Mouse (Mus musculus) mouse trophoblast stem cell (cell line): ENCODE measurements around the gene E2f8.

ENCODE experiments used
- in situ Hi-C, 2 experiments: fragments of 300-500 bp; cut with MseI, MboI; formaldehyde crosslinking; loops; 2 replicates in 1 of 2; 3 replicates in 1 of 2; pipeline ENCODE4 v1.15.1; 2025

E2f8 gene

DNA sequence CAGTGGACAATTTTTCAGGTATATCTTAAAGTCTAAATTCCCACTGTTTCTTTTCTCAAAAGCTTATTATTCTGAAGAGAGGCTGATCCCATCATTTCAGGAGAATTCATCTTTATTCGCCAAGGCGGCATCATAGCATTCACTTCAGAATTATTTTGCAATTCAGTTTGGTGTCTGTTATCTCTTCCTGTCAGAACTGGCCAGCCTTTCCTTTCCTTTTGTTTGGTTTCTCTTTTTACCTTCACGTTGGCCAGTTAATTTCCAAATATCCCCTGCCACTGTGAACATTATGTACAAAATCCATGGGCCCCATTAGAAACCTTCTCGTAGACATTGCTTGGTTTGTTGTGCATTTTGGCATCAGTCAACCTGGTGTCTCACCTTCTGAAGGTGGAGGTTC, 22.0 kb downstream of the E2f8 start:
- in situ Hi-C loops = no loop called here

GRCm38 (mm10) chr7:48858257-48858656, 23.1 kb downstream of the E2f8 start:
- in situ Hi-C loops = no loop called here

- in situ Hi-C loops = no loop called here
Measured at GRCm38 (mm10) chr7:48855461-48855860, 25.9 kb downstream of the E2f8 start.

- in situ Hi-C loops = no loop called here
Measured at GRCm38 (mm10) chr7:48853496-48853895, 27.9 kb downstream of the E2f8 start.

DNA sequence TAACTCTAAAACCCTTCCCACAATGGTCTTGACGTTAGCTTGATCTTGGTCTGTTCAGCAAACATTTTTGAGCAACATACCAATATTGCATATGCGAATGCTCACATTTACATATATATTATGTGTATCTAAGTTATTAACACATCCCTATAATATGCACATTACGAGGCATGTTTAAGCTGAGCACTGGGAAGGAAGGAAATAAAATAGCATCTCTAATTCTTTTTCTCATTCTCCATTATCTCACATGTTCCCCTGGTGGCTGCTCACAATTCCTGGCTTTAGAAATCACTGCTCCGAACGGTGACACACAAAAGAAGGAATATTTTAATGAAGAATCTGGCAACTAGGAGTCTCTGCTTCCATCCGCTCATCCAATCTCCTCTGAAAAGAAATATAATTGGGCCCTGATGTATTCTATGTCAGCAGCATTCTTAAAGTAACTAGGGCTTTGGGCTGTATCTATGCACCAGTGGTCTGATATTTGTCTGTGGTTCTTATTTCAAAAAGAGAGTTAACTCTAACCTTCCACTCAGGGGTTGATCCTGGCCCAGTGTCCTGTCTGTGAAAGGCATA, 29.8 kb downstream of the E2f8 start:
- in situ Hi-C loops = no loop called here

GRCm38 (mm10) chr7:48847820-48848650, 33.4 kb downstream of the E2f8 start, which contains the start of gene Csrp3:
Gene Csrp3 (minus strand): TSS chr7:48848033.
- in situ Hi-C loops = no loop called here

GRCm38 (mm10) chr7:48846755-48847154, 34.6 kb downstream of the E2f8 start:
- in situ Hi-C loops = no loop called here

DNA sequence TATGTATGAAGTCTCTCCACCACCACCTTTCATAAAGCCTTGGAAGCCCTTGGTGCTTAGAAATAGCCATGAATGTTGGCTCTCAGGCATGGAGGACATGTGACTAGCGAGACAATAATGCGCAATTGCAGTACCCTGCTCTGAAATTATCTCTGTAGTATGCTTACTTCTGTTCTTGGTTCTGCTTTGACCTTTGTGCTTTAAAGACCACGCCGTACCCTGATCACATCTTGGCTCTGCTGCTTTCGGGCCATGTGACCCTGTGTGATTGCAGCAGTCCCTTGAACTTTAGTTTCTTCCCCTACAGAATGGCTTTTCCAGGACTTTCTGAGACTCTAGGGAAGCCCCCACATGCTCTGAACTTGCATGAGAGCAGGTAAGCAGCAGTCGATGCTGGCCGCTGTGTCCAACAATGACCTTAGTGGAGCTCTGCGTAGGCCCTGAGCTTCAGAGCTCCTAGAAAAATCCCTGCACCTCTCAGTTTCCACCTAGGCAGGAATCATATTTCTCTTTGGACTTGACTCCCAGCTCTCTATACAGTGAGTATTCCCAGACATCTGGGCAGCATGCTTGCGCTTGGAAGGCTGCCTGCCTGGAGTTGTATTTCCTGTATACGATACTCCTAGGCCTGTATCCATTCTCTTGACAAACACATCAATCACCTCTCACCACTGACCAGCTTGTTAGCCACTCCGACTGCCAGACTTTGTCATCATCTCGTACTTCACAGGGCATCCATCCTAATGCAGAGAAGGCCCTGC, 36.0 kb downstream of the E2f8 start:
- in situ Hi-C loops = no loop called here

- in situ Hi-C loops = no loop called here
Measured at GRCm38 (mm10) chr7:48843541-48843940, 37.9 kb downstream of the E2f8 start.

DNA sequence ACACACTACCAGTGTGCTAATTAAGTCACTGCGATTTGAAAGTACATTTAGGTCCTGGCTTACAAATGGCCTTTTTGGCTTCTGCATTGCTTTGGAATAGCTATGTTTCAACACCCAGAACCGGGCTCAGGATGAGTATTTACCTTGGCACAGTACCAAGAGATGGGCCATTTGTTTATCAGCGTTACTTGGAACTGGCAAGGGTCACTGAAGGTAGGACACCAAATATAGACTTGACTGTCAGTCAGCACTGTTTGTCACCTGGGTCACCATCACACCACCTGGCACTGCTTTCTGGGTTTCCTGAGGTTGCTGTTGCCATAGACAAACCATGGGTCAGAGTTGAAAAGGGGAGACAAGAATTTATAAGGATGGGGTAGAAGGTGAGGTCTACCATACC, 39.0 kb downstream of the E2f8 start:
- in situ Hi-C loops = no loop called here

GRCm38 (mm10) chr7:48841538-48841937, 39.9 kb downstream of the E2f8 start:
- in situ Hi-C loops = no loop called here

DNA sequence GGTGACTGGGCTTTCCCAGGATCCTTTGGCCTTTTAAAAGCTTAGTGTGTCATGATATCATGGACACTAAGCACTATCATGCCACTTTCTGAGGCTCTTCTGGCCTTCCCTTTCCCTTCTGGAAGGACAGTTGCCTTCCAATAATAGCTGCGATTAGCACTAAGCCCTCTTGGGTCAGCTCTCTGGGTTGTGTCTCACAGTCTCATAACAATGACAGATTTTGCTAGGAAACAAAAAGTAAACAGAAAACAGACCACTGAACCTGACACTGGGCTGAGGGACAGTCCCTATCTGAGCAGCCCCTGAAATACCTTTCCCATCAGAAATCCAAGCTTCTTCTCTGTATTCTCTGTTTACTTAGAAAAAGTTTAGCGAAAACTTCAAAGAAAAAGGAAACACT, 40.9 kb downstream of the E2f8 start:
- in situ Hi-C loops = no loop called here

GRCm38 (mm10) chr7:48838434-48838833, 43.0 kb downstream of the E2f8 start:
- in situ Hi-C loops = no loop called here

DNA sequence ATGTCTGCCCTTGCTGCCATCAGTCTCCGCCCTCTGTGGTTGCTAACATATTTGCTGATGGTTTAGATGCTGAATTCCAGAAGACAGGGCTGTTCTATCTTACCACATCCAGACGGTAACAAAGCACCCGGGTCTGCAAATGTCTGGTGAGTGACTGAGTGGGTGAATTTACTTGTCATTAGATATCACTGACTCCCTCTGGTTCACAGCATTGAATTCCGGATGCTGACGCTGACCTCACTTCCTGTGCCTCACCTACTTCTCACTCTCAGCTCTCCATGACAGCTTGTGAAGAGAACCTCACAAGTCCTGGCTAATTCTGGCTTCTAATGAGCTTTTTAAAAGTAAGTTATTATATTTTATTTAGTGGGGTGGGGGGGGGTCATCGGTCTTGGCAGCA, 44.4 kb downstream of the E2f8 start:
- in situ Hi-C loops = no loop called here

GRCm38 (mm10) chr7:48834989-48835626, 46.3 kb downstream of the E2f8 start:
- in situ Hi-C loops = no loop called here

GRCm38 (mm10) chr7:48834371-48834970, 46.9 kb downstream of the E2f8 start:
- in situ Hi-C loops = no loop called here

GRCm38 (mm10) chr7:48832735-48833134, 48.7 kb downstream of the E2f8 start:
- in situ Hi-C loops = no loop called here

DNA sequence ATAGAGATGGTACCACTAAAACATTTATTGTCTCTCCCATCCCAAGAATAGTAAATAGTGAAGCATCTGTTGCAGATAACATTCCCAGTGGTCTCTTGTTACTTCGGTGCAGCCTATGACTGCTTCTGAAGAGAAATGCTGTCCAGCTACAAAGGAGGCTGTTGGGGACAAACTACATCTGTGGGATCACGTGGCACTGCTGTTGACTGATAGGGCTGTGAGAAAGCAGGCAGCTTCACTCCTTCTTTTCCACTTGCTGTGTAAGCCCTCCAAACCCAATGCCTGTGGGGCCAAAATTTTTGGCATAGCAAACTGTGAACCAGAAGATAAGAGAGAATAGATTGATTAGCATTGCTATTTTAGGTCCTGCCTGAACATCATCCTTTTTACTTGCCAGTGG, 51.0 kb downstream of the E2f8 start:
- in situ Hi-C loops = no loop called here

DNA sequence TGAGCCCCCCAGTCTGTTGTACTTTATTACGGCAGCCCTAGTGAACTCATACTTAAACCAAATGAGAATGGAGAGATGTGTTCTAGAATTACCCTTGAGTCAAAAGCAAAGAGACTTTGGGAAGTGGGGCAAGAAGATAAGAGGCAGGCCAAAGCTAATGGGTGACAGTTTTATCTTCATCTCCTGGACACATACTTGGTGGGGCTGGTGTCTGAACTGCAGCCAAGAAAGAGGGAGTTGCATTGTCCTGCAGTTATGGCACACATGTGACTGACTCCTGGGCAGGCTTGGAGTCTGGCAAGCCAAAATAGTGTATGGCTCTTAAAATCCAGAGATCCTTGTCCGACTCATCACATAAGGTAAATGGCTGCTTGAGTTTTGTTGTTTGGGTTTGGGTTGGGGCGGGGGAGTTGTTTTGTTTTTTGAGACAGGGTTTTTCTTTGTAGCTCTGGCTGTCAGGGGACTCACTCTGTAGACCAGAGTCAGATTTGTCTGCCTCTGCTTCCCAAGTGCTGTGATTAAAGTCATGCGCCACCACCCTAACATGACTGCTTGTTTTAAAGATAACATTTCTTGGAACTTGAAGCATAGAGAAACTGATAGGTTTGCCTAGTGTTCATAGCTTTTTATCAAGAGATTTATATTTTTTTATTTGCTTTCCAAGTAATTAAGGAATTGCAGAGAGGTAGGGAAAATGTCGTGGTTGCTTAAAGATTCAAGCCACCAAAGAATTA, 52.1 kb downstream of the E2f8 start:
- in situ Hi-C loops = no loop called here

- in situ Hi-C loops = no loop called here
Measured at GRCm38 (mm10) chr7:48825170-48825569, 56.2 kb downstream of the E2f8 start.

GRCm38 (mm10) chr7:48824671-48825070, 56.7 kb downstream of the E2f8 start:
- in situ Hi-C loops = no loop called here
